Mouse (Mus musculus) T-helper 2 cell (primary cell): ENCODE data around the gene Krtap12-1.
"Not testable (repeated sequence)": the region's sequence is repeated elsewhere in the genome, so short reads cannot be mapped to it uniquely, and the experiment has no call there.

Experiments
- in situ Hi-C: fragments of 300-600 bp; cut with MboI, MseI; formaldehyde crosslinking; loops from one replicate; pipeline ENCODE4 v1.15.1; 2025; ENCODE audit warnings: high pct_unique_total_duplicates

Krtap12-1 gene

GRCm38 (mm10) chr10:77720299-77720698, at the start of gene Krtap12-1:
Krtap12-1 (plus strand) TSS chr10:77720599.
- in situ Hi-C loops: not testable (repeated sequence)

DNA sequence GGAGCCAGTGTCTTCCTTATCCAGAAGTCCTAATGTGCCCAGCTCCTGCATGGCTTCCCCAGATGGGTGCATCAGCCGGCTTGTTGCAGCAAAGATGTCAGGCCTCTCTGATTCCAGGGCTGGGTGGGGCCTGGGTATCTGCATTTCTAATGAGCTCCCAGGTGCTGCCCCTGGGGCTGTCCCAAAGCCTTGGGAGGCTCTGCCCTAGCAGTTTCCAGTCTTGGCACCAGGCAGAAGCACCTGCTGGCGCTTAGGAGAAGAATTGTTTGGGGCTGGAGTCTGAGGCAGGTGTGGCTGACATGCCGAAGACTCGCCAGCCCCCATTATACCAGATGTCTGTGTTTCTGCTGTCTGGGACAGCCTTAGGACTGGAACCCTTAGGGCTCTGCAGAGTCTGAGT, 49.7 kb upstream of the Krtap12-1 start:
- in situ Hi-C loops: no loop called here

- in situ Hi-C loops: no loop called here
These were observed 48.9 kb upstream of the Krtap12-1 start for GRCm38 (mm10) chr10:77671519-77671918.

- in situ Hi-C loops: no loop called here
These were observed 46.6 kb upstream of the Krtap12-1 start for GRCm38 (mm10) chr10:77673765-77674164.

DNA sequence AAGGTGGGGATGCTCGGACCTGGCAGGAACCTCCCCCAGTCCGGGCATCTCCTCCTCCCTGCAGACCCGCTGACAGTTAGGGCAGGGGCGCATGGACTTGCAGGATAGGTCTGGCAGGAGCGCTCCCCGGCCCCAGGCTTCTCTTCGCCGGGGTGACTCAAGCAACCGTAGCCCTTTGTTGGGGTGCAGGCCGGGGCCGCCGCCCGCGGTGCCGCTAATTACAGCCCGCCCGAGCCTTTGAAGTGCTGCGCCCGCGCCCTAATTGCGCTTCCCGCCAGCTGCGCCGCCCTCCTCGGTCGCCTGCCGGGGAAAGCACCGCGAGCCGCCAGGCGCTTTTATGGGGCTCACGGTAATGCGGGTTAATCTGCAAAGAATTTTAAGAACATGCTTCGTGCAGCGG, 42.8 kb upstream of the Krtap12-1 start:
- in situ Hi-C loops: no loop called here

GRCm38 (mm10) chr10:77682994-77683393, 37.4 kb upstream of the Krtap12-1 start:
- in situ Hi-C loops: no loop called here

DNA sequence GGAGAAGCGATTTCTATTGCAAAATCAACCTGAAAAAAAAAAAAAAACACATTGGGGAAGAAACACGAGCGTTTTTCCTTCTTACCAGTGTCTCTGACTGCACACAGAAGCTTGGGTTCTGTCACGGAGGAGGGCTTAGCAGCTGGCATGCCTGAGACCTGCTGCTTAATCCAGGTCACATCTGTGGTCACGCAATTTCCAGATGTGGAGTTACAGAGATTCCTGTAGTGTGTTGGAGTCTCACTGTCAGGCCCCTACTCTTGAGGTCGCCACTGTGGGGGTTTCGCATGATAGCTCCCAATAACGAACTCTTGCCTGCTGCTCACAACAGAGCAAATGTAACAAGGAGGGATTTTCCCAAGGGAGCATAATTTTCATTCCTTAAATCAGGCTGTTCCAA, 36.2 kb upstream of the Krtap12-1 start:
- in situ Hi-C loops: no loop called here

- in situ Hi-C loops: no loop called here
These were observed 34.3 kb upstream of the Krtap12-1 start, which contains the start of gene Tspear for GRCm38 (mm10) chr10:77685895-77686664. Tspear (plus strand) TSS chr10:77686569.

DNA sequence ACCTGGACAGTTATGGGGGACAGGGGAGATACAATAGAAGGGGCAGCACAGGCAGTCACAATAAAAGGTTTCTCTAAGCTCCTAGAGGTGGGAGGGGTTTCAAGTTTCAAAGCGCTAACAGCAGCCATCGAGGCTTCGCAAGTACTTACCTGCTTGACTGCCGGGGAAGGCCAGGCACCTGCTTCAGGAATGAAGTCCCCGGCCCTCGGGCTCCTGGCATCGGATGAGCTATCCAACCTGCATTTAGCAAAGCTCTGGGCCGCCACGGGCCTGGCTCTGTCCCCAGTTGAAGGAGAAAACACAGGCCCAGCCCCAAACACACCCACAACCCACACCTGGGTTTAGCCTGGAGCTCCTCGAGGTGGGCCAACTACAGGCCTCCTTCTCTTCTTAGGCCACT, 33.4 kb upstream of the Krtap12-1 start:
- in situ Hi-C loops: no loop called here

DNA sequence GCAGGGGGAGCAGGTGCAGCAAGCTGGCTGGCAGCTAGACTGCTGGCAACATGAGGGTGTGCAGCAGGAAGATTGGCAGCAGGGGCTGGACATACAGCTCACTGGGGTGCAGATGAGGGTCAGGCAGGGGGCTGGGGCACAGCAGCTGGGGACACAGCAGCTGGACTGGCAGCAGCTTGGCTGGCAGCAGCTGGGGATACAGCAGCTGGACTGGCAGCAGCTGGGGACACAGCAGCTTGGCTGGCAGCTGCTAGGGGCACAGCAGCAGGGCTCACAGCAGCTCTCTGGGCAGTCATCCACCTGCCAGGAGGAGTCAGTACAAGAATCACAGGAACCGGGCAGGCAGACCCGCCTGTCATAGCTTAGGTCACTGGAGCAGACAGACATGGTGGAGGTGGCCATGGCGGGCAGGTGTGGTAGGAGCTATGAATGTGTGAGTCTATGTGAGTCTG, 30.0 kb upstream of the Krtap12-1 start, which contains the start of gene Gm19402:
Gene Gm19402, minus strand, starts transcription at position 402 of the 452 bp plus-strand sequence.
- in situ Hi-C loops: not testable (repeated sequence)

GRCm38 (mm10) chr10:77697133-77697532, 23.3 kb upstream of the Krtap12-1 start, which contains the start of gene Gm9508:
Gm9508 (minus strand) TSS chr10:77697233.
- in situ Hi-C loops: no loop called here

GRCm38 (mm10) chr10:77706326-77706725, 14.1 kb upstream of the Krtap12-1 start, which contains the start of gene Gm10272:
Gm10272 (plus strand) TSS chr10:77706626.
- in situ Hi-C loops: no loop called here

GRCm38 (mm10) chr10:77709831-77710230, 10.6 kb upstream of the Krtap12-1 start:
- in situ Hi-C loops: no loop called here

- in situ Hi-C loops: not testable (repeated sequence)
These were observed 9.2 kb upstream of the Krtap12-1 start, which contains the start of gene Gm10024 for GRCm38 (mm10) chr10:77711157-77711556. Gm10024 (plus strand) TSS chr10:77711457.

DNA sequence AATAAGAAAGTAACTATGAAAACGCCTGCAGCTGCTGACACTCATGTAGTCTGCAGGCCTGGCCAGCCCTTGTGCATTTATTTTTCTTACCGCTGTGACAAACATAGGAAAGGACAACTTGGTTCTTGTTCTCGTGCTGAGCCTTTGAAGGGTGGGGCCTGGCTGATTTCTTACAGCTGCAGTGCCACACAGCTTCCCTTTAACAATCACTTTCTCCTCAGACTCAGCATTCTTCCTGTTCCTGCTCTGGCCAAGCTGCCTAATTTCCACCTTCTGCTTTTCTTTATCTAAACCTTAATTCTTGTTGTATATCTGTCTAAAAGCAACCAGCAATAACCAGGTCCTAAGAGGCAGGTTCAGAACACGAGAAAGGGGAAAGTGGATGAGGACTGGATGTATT, 6.7 kb upstream of the Krtap12-1 start:
- in situ Hi-C loops: no loop called here

DNA sequence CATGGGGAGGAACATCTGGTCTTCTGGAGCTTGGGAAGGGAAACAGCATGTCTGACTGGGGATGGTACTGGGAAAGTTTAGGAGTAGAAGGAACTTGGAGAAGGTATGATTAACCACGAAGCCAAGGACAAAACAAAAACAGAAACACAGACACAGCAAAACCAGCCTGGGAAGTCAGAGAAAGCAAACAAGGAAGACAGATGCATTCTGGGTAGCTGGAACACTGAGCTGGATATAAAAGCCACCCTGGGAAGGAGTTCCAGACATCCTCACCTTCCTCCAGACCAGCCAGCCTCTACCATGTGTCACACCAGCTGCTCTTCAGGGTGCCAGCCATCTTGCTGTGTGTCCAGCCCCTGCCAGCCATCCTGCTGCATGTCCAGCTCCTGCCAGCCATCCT, 4.9 kb upstream of the Krtap12-1 start, which contains the start of gene Gm10142:
Gene Gm10142, plus strand, starts transcription at position 301 of the 400 bp plus-strand sequence.
- in situ Hi-C loops: no loop called here

DNA sequence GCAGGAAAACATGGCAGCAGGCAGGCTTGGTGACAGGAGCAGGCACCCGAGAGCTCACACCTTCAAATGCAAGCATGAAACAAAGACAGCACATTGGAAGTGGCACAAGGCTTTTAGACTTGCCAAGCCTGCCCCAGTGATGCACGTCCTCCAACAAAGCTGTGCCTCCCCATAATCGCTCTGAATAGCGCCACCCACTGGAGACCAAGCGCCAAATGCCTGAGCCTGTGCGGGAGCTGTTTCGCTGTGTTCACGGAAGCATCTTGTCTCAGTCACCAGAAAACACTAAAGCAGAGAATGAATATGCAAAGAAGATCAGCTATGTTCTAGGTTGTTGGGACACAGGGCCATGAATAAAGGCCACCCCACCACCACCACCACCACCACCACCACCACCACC, 4.5 kb downstream of the Krtap12-1 start:
- in situ Hi-C loops: no loop called here

- in situ Hi-C loops: no loop called here
These were observed 5.8 kb downstream of the Krtap12-1 start, which contains the start of gene Gm10100 for GRCm38 (mm10) chr10:77726186-77726585. Gm10100 (plus strand) TSS chr10:77726486.

DNA sequence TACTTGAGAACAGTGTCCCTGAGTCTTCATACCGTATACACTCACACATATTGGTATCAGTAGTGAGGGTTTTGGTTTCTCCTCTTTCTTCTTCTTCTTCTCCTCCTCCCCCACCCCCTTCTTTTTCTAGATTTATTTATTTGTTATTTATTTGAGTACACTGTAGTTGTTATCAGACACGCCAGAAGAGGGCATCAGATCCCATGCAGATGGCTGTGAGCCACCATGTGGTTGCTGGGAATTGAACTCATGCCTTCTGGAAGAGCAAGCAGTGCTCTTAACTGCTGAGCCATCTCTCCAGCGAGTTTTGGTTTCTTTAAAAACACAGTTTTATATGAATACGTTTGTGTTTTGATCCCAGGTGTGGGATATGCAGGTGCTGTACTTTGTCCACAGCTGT, 7.9 kb downstream of the Krtap12-1 start:
- in situ Hi-C loops: no loop called here

- in situ Hi-C loops: no loop called here
These were observed 8.8 kb downstream of the Krtap12-1 start for GRCm38 (mm10) chr10:77729241-77729640.

DNA sequence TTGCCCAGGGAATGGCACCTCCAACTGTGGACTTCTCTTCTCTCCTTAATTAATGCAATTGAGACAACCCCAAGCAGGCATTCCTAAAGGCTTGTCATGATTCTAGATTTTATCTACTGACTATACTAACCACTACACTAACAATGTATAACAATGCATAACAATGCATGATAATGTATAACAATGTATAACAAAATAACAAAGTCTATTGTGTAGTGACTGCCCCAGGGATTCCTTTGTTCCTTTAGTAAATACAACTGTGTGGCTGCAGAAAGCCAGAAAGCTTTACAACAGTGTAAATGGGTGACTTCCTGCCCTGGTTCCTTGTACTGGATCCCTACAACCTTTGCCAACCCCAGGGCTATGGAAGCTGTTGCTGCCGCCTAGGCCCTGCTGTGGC, 15.5 kb downstream of the Krtap12-1 start:
- in situ Hi-C loops: no loop called here

DNA sequence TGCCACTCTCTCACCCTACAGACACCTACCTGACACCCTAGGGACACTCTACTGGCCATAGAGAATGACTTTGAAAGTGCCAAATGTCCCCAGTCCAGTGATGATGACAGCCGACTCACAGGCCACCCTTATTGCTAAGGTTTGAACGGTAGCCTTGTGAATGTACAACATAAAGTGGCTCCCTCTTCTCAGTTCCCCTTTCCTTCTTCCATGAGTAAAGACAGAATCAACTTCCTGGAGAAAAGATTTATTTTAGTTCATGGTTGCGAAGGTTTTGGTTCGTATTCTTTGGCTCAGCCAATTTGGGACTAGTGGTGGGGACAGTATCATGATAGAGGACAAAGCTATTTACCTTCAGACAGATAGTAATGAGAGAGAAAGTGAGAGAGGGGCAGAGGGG, 18.5 kb downstream of the Krtap12-1 start:
- in situ Hi-C loops: no loop called here
